Mouse (Mus musculus) lung, embryonic 14.5 days (tissue): ENCODE measurements around the gene Ankar. TPM values are rescaled to one million over a fixed set of nuclear protein-coding genes. Genes with fewer than 3 reads are reported as not detected.
A peak's percentile ranks its signal among the peaks of the same experiment; 100 is the strongest.

Source experiments
- ATAC-seq: fragments of 200-750 bp; cut with Nextera tagmentation; 2 replicates; pipeline ENCODE4 v1.8.0; 2017; ENCODE audit warnings: mild to moderate bottlenecking, moderate TSS enrichment, moderate library complexity; ENCODE audit not compliant: insufficient read depth
- DNase-seq: peaks from one replicate; pipeline ENCODE4 v3.0.0-alpha.2; 2015
- H3K27ac ChIP-seq: fragments of 300-500 bp; sonication (generic); 2 replicates; pipeline ENCODE4 v1.5.1; 2014; ENCODE audit warnings: low read depth, mild to moderate bottlenecking, moderate library complexity
- H3K27me3 ChIP-seq: fragments of 300-500 bp; sonication (generic); 2 replicates; pipeline ENCODE4 v1.6.1; 2014; ENCODE audit warnings: low read length, control low read depth; ENCODE audit not compliant: insufficient read depth
- H3K36me3 ChIP-seq: fragments of 300-500 bp; sonication (generic); 2 replicates; pipeline ENCODE4 v1.6.1; 2014; ENCODE audit warnings: control low read depth; ENCODE audit not compliant: insufficient read depth
- H3K4me1 ChIP-seq: fragments of 300-500 bp; sonication (generic); 2 replicates; pipeline ENCODE4 v1.6.1; 2014; ENCODE audit warnings: antibody characterized with exemption, control low read depth; ENCODE audit not compliant: insufficient read depth
- H3K4me2 ChIP-seq: fragments of 300-500 bp; sonication (generic); 2 replicates; pipeline ENCODE4 v1.6.1; 2014; ENCODE audit warnings: mild to moderate bottlenecking
- H3K4me3 ChIP-seq: fragments of 300-500 bp; sonication (generic); 2 replicates; pipeline ENCODE4 v1.5.1; 2014; ENCODE audit warnings: low read depth, low read length
- H3K9ac ChIP-seq: fragments of 300-500 bp; sonication (generic); 2 replicates; pipeline ENCODE4 v1.6.1; 2014
- H3K9me3 ChIP-seq: fragments of 300-500 bp; sonication (generic); 2 replicates; pipeline ENCODE4 v1.6.1; 2016; ENCODE audit warnings: low read depth, low read length, control low read depth
- CTCF ChIP-seq: IDR thresholded peaks from 2 replicates; pipeline ENCODE4 v1.5.1; 2016; ENCODE audit warnings: antibody characterized with exemption, low read depth
- WGBS: fragments of 180-500 bp; shearing (Covaris S2); extraction: QIAGEN DNeasy Blood & Tissue Kit; methylation state at CpG from one replicate; pipeline ENCODE4 v1.1.7; 2014; 5-methylcytosine and 5-hydroxymethylcytosine counted together
- polyA plus RNA-seq: library from polyadenylated mRNA; unstranded; fragments of >200 nt; fragmentation: Nextera tagmentation; extraction: Ambion mirVana; gene quantifications from 2 replicates; pipeline ENCODE4 v1.2.1, GENCODE M21; 2014

Ankar gene
- polyA plus RNA-seq, 1 experiment from 2014 or later = not detected

GRCm38 (mm10) chr1:72640658-72641410, 59.5 kb downstream of the Ankar start:
- H3K27ac ChIP-seq = no peak overlapping the region
- WGBS = 40% methylated on average over 49 of the region's 49 CpGs
- no peak overlapping the region for H3K9ac ChIP-seq
- no peaks in the 10 kb centered on the region for H3K9me3 ChIP-seq
- TF ChIP-seq CTCF = no peak
- H3K4me2 ChIP-seq = peak overlapping the region; percentile 59
- peak overlapping the region; percentile 25 for H3K4me3 ChIP-seq
- ATAC-seq (peak; percentile 73), DNase-seq (peak; percentile 88)
- no peaks in the 10 kb centered on the region for H3K27me3 ChIP-seq
- H3K4me1 ChIP-seq = no peaks in the 10 kb centered on the region
- H3K36me3 ChIP-seq = no peaks in the 10 kb centered on the region

- no peak overlapping the region for H3K4me2 ChIP-seq
- H3K4me1 ChIP-seq = no peaks in the 10 kb centered on the region
- ATAC-seq (no peak), DNase-seq (no peak)
- 50% methylated on average over 5 of the region's 5 CpGs for WGBS
- no peak for TF ChIP-seq CTCF
- H3K36me3 ChIP-seq = peaks cover 21% of the 10 kb centered on the region
- no peak overlapping the region for H3K9ac ChIP-seq
- H3K9me3 ChIP-seq = no peaks in the 10 kb centered on the region
- no peak overlapping the region for H3K4me3 ChIP-seq
- H3K27ac ChIP-seq = no peak overlapping the region
- no peaks in the 10 kb centered on the region for H3K27me3 ChIP-seq
Measured at GRCm38 (mm10) chr1:72635221-72635620, 65.2 kb downstream of the Ankar start.

- DNase-seq (no peak), ATAC-seq (no peak)
- H3K9me3 ChIP-seq = no peaks in the 10 kb centered on the region
- no peak for TF ChIP-seq CTCF
- WGBS = 84% methylated on average over 6 of the region's 6 CpGs
- no peaks in the 10 kb centered on the region for H3K4me1 ChIP-seq
- H3K36me3 ChIP-seq = peaks cover 71% of the 10 kb centered on the region
- no peak overlapping the region for H3K4me3 ChIP-seq
- no peak overlapping the region for H3K27ac ChIP-seq
- no peaks in the 10 kb centered on the region for H3K27me3 ChIP-seq
- no peak overlapping the region for H3K4me2 ChIP-seq
- no peak overlapping the region for H3K9ac ChIP-seq
Measured at GRCm38 (mm10) chr1:72612172-72612571, 88.2 kb downstream of the Ankar start.

GRCm38 (mm10) chr1:72609887-72610877, 90.2 kb downstream of the Ankar start:
- 80% methylated on average over 23 of the region's 23 CpGs for WGBS

GRCm38 (mm10) chr1:72609129-72609528, 91.2 kb downstream of the Ankar start:
- Histone ChIP-seq H3K4me1 (no peaks in the 10 kb centered on the region), H3K4me3 (no peak overlapping the region), H3K27ac (no peak overlapping the region), H3K4me2 (no peak overlapping the region), H3K9ac (no peak overlapping the region), H3K27me3 (no peaks in the 10 kb centered on the region), H3K36me3 (peaks cover 62% of the 10 kb centered on the region), H3K9me3 (no peaks in the 10 kb centered on the region)
- DNase-seq (no peak), ATAC-seq (no peak)
- TF ChIP-seq CTCF = no peak
- WGBS = 81% methylated on average over 10 of the region's 10 CpGs

More at GRCm38 (mm10) chr1:72609887-72610877, 90.2 kb downstream of the Ankar start:
- Histone ChIP-seq H3K4me3 (no peak overlapping the region), H3K36me3 (peaks cover 67% of the 10 kb centered on the region), H3K4me1 (no peaks in the 10 kb centered on the region), H3K9ac (no peak overlapping the region), H3K9me3 (no peaks in the 10 kb centered on the region), H3K27ac (no peak overlapping the region), H3K4me2 (no peak overlapping the region), H3K27me3 (no peaks in the 10 kb centered on the region)
- peak; percentile 38 for DNase-seq
- ATAC-seq = no peak
- TF ChIP-seq CTCF = peak; percentile 47

- peaks cover 56% of the 10 kb centered on the region for H3K36me3 ChIP-seq
Measured at GRCm38 (mm10) chr1:72606186-72606673, 94.1 kb downstream of the Ankar start.

More at GRCm38 (mm10) chr1:72606186-72606673, 94.1 kb downstream of the Ankar start:
- H3K27me3 ChIP-seq = no peaks in the 10 kb centered on the region
- no peak overlapping the region for H3K4me2 ChIP-seq
- 80% methylated on average over 12 of the region's 12 CpGs for WGBS
- DNase-seq (no peak), ATAC-seq (no peak)
- no peak overlapping the region for H3K27ac ChIP-seq
- no peaks in the 10 kb centered on the region for H3K4me1 ChIP-seq
- no peak for TF ChIP-seq CTCF
- H3K4me3 ChIP-seq = no peak overlapping the region
- H3K9ac ChIP-seq = no peak overlapping the region
- H3K9me3 ChIP-seq = no peaks in the 10 kb centered on the region
